Mouse (Mus musculus): ENCODE measurements around the gene Olfr1274-ps. TPM values are rescaled to one million over a fixed set of nuclear protein-coding genes. Genes with fewer than 3 reads are reported as not detected.

Gene Olfr1274-ps
- polyA plus RNA-seq (2017; shearing (Covaris generic)): not detected

GRCm38 (mm10) chr2:90398633-90399107, at the start of gene Olfr1274-ps:
TSS of gene Olfr1274-ps (plus strand) at chr2:90398683.

Other genes starting within 250 kb of the Olfr1274-ps start
- not detected for gene Olfr1270, start 245.6 kb upstream of the Olfr1274-ps start, polyA plus RNA-seq (2017; shearing (Covaris generic))
- not detected for gene Olfr1506, start 174.2 kb upstream of the Olfr1274-ps start, polyA plus RNA-seq (2017; shearing (Covaris generic))
- gene Olfr142, start 141.1 kb upstream of the Olfr1274-ps start, polyA plus RNA-seq (2017; shearing (Covaris generic)): not detected
- 0.05 TPM for gene Olfr1271, start 127.7 kb upstream of the Olfr1274-ps start, polyA plus RNA-seq (2017; shearing (Covaris generic))
- gene Olfr1272, start 105.8 kb upstream of the Olfr1274-ps start, polyA plus RNA-seq (2017; shearing (Covaris generic)): not detected
- not detected for gene Gm13769, start 76.5 kb upstream of the Olfr1274-ps start, polyA plus RNA-seq (2017; shearing (Covaris generic))
- 3.0 TPM for gene Ptprj, start 182.0 kb downstream of the Olfr1274-ps start, polyA plus RNA-seq (2017; shearing (Covaris generic))

Data from inflammation-experienced regulatory T-cells, adult 16 weeks (primary cell).